ENCODE assay signal across 7 mouse cellular contexts in genomic region chr11:70701984-70702733, GRCm38 (mm10). TPM values are rescaled to one million over a fixed set of nuclear protein-coding genes. Genes with fewer than 3 reads are reported as not detected.
DNase-seq lines count a peak whose midpoint lies in the region; ATAC-seq lines count a peak whose summit lies in the region.

No protein-coding gene starts in this region.

- intact Hi-C loops in left cerebral cortex, postnatal 4 days (cut with DNase I) = no loop called here

- H3K36me3 ChIP-seq in lung, embryonic 15.5 days = peaks cover 38% of the 10 kb centered on the region
- peaks cover 42% of the 10 kb centered on the region for H3K36me3 ChIP-seq in heart, embryonic 13.5 days
- H3K36me3 ChIP-seq in liver, embryonic 11.5 days (ENCODE audit: control insufficient read depth, insufficient read depth, low read length) = peaks cover 6% of the 10 kb centered on the region

- H3K4me3 ChIP-seq in lung, embryonic 15.5 days = peak overlapping the region; percentile 99; the same call in 1 of the 2 replicates
- peak overlapping the region; percentile 80 for H3K4me3 ChIP-seq in heart, embryonic 13.5 days
- no peak overlapping the region; the same call in 1 of the 2 replicates for H3K4me3 ChIP-seq in liver, embryonic 11.5 days (ENCODE audit: low read depth, low read length)

- H3K9ac ChIP-seq in lung, embryonic 15.5 days = peak overlapping the region; percentile 2; the same call in 1 of the 2 replicates
- peak overlapping the region; percentile 95 for H3K9ac ChIP-seq in heart, embryonic 13.5 days
- H3K9ac ChIP-seq in liver, embryonic 11.5 days (ENCODE audit: low read depth, low read length) = peak overlapping the region; percentile 5; the same call in 1 of the 2 replicates

- peak overlapping the region; percentile 89 for H3K4me2 ChIP-seq in lung, embryonic 15.5 days
- H3K4me2 ChIP-seq in heart, embryonic 13.5 days = peak overlapping the region; percentile 79
- H3K4me2 ChIP-seq in liver, embryonic 11.5 days = peak overlapping the region; percentile 93

- ATAC-seq in lung, embryonic 15.5 days (ENCODE audit: borderline replicate concordance, extremely low read depth, low FRiP score, low TSS enrichment) = no peak
- ATAC-seq in heart, embryonic 13.5 days (ENCODE audit: extremely low read depth, insufficient number of reproducible peaks, low FRiP score, low TSS enrichment) = no peak
- no peak for ATAC-seq in liver, embryonic 11.5 days (replicated peaks; ENCODE audit: low FRiP score)
- no peak for ATAC-seq in inflammation-experienced regulatory T-cells, adult 6 months

- WGBS in lung, embryonic 15.5 days = 75% methylated on average over 6 of the region's 6 CpGs
- WGBS in heart, embryonic 13.5 days = 66% methylated on average over 6 of the region's 6 CpGs
- 80% methylated on average over 6 of the region's 6 CpGs for WGBS in liver, embryonic 11.5 days

- no peak overlapping the region for H3K27ac ChIP-seq in lung, embryonic 15.5 days
- H3K27ac ChIP-seq in heart, embryonic 13.5 days (replicated peaks) = peak overlapping the region; percentile 96
- H3K27ac ChIP-seq in liver, embryonic 11.5 days (ENCODE audit: low read depth, low read length) = no peak overlapping the region

- H3K9me3 ChIP-seq in lung, embryonic 15.5 days = no peaks in the 10 kb centered on the region
- H3K9me3 ChIP-seq in heart, embryonic 13.5 days = no peaks in the 10 kb centered on the region
- no peaks in the 10 kb centered on the region for H3K9me3 ChIP-seq in liver, embryonic 11.5 days (ENCODE audit: control insufficient read depth, low read length)

- DNase-seq in lung, postnatal 36 days = no peak
- no peak for DNase-seq in liver, embryonic 11.5 days (ENCODE audit: low spot score)
- DNase-seq in telencephalon, adult 2 months (ENCODE audit: low read depth, low spot score) = peak; percentile 36
- no peak for DNase-seq in left cerebral cortex, postnatal 4 days

- H3K27me3 ChIP-seq in lung, embryonic 15.5 days = no peaks in the 10 kb centered on the region
- H3K27me3 ChIP-seq in heart, embryonic 13.5 days (replicated peaks) = no peaks in the 10 kb centered on the region
- peaks cover 8% of the 10 kb centered on the region; the same call in 1 of the 2 replicates for H3K27me3 ChIP-seq in liver, embryonic 11.5 days (replicated peaks; ENCODE audit: control insufficient read depth, insufficient read depth, low read length)

- H3K4me1 ChIP-seq in lung, embryonic 15.5 days = peaks cover 24% of the 10 kb centered on the region
- H3K4me1 ChIP-seq in heart, embryonic 13.5 days = peaks cover 29% of the 10 kb centered on the region
- peaks cover 10% of the 10 kb centered on the region; the same call in 1 of the 2 replicates for H3K4me1 ChIP-seq in liver, embryonic 11.5 days (replicated peaks; ENCODE audit: control insufficient read depth, insufficient read depth, low read length)

RNA-seq across cellular contexts. Expression of gene Kif1c, which starts 1.8 kb away (rescaled TPM):
- 4.7 and 4.8 TPM in 2 replicates for polyA plus RNA-seq in lung, embryonic 15.5 days (2015; fragmentation: Nextera tagmentation; extraction: Ambion mirVana)
- 4.0 and 4.3 TPM in 2 replicates for polyA plus RNA-seq in heart, embryonic 13.5 days (2015; fragmentation: Nextera tagmentation; extraction: Ambion mirVana)
- polyA plus RNA-seq in liver, embryonic 11.5 days (2014; fragmentation: Nextera tagmentation; extraction: Ambion mirVana) = 3.1 and 3.8 TPM in 2 replicates
- total RNA-seq in left cerebral cortex, postnatal 4 days (2021) = 10 to 100 TPM; 35.1 to 35.5 TPM
- polyA plus RNA-seq in inflammation-experienced regulatory T-cells, adult 6 months (2017; shearing (Covaris generic)) = 1 to 10 TPM in 2 of 3 experiments, under 1 TPM in 1; 0.99 to 2.0 (median 1.3) TPM

RNA-seq across cellular contexts. Expression of gene Inca1, which starts 2.2 kb away (rescaled TPM):
- polyA plus RNA-seq in lung, embryonic 15.5 days (2015; fragmentation: Nextera tagmentation; extraction: Ambion mirVana) = 1.0 and 1.5 TPM in 2 replicates
- 1.8 and 2.0 TPM in 2 replicates for polyA plus RNA-seq in heart, embryonic 13.5 days (2015; fragmentation: Nextera tagmentation; extraction: Ambion mirVana)
- 0.96 and 1.1 TPM in 2 replicates for polyA plus RNA-seq in liver, embryonic 11.5 days (2014; fragmentation: Nextera tagmentation; extraction: Ambion mirVana)
- total RNA-seq in left cerebral cortex, postnatal 4 days (2021) = under 1 TPM; 0.30 to 0.77 TPM
- polyA plus RNA-seq in inflammation-experienced regulatory T-cells, adult 6 months (2017; shearing (Covaris generic)) = 1 to 10 TPM in 1 of 3 experiments, under 1 TPM in 1, not detected in 1; 0.44 to 1.0 TPM

RNA-seq across cellular contexts. Expression of gene Camta2, which starts 14.3 kb away (rescaled TPM):
- polyA plus RNA-seq in lung, embryonic 15.5 days (2015; fragmentation: Nextera tagmentation; extraction: Ambion mirVana) = 11.8 and 12.8 TPM in 2 replicates
- 10.1 and 12.0 TPM in 2 replicates for polyA plus RNA-seq in heart, embryonic 13.5 days (2015; fragmentation: Nextera tagmentation; extraction: Ambion mirVana)
- 10.4 and 13.1 TPM in 2 replicates for polyA plus RNA-seq in liver, embryonic 11.5 days (2014; fragmentation: Nextera tagmentation; extraction: Ambion mirVana)
- total RNA-seq in left cerebral cortex, postnatal 4 days (2021) = 10 to 100 TPM; 65.7 to 69.5 TPM
- 10 to 100 TPM; 11.5 to 17.1 (median 12.8) TPM for polyA plus RNA-seq in inflammation-experienced regulatory T-cells, adult 6 months (2017; shearing (Covaris generic))

RNA-seq across cellular contexts. Expression of gene Spag7, which starts 32.9 kb away (rescaled TPM):
- polyA plus RNA-seq in lung, embryonic 15.5 days (2015; fragmentation: Nextera tagmentation; extraction: Ambion mirVana) = 170 TPM in 2 replicates
- polyA plus RNA-seq in heart, embryonic 13.5 days (2015; fragmentation: Nextera tagmentation; extraction: Ambion mirVana) = 175 and 206 TPM in 2 replicates
- 132 and 146 TPM in 2 replicates for polyA plus RNA-seq in liver, embryonic 11.5 days (2014; fragmentation: Nextera tagmentation; extraction: Ambion mirVana)
- 10 to 100 TPM; 50.6 to 56.8 TPM for total RNA-seq in left cerebral cortex, postnatal 4 days (2021)
- 100 to 1,000 TPM; 131 to 155 (median 137) TPM for polyA plus RNA-seq in inflammation-experienced regulatory T-cells, adult 6 months (2017; shearing (Covaris generic))

RNA-seq across cellular contexts. Expression of gene Eno3, which starts 45.2 kb away (rescaled TPM):
- polyA plus RNA-seq in lung, embryonic 15.5 days (2015; fragmentation: Nextera tagmentation; extraction: Ambion mirVana) = 27.9 and 33.3 TPM in 2 replicates
- polyA plus RNA-seq in heart, embryonic 13.5 days (2015; fragmentation: Nextera tagmentation; extraction: Ambion mirVana) = 273 and 322 TPM in 2 replicates
- polyA plus RNA-seq in liver, embryonic 11.5 days (2014; fragmentation: Nextera tagmentation; extraction: Ambion mirVana) = 19.8 and 20.1 TPM in 2 replicates
- total RNA-seq in left cerebral cortex, postnatal 4 days (2021) = 1 to 10 TPM; 8.1 to 9.3 TPM
- polyA plus RNA-seq in inflammation-experienced regulatory T-cells, adult 6 months (2017; shearing (Covaris generic)) = 10 to 100 TPM in 2 of 3 experiments, 1 to 10 TPM in 1; 6.2 to 27.4 (median 21.7) TPM

Comparison
In these comparisons a context has a peak if more than half of its experiments do, and no peak if none do; other contexts are left out.
1. H3K9ac ChIP-seq: peak in every context shown above with its lines; median percentile 95 in heart, embryonic 13.5 days; 5 in liver, embryonic 11.5 days; 2 in lung, embryonic 15.5 days.